Mouse (Mus musculus): ENCODE data around the gene Ippk.

DNA sequence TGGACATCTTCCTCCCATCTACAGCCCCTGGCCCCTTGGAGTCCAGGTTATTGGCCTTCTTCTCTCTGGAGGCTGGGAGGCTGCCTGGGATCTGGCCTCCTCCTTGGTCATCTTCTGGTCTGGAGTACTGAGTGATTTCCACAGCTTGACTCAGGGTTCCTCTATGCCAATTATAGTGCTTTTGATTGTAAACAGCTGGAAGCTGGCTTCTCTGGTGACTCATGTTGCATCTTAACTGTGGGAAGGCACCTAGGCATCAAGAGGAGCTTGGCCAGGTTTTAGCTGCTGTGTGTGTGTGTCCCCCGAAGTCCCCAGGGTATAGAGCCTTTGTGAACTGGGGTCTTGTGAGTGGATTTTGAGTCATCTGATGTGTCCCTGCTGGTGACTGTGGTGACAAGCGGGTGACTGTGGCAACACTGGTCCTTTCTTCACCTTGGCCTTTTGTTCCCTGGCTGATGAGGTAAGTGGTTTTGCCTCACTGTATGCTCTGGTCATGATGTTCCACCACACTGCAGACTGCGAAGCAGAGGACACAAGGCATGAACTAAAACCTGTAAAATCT, 26.1 kb upstream of the Ippk start:
- no peak for TF ChIP-seq GATA1 (IDR thresholded peaks at IDR 0.05; ENCODE audit: low read length)
- no peak for TF ChIP-seq TAL1 (IDR thresholded peaks at IDR 0.05; ENCODE audit: low read length)

All from erythroblast, embryonic 14.5 days (primary cell).